Mouse (Mus musculus) right cerebral cortex, postnatal 36 days (tissue): Measurements from ENCODE around the gene Ttc28.

Experiments used
- DNase-seq, 2 experiments: peaks; one replicate each; pipeline ENCODE4 v3.0.0; 2022; ENCODE audit warnings: low spot score in 2 of 2, mixed read lengths in 1 of 2

Gene Ttc28

DNA sequence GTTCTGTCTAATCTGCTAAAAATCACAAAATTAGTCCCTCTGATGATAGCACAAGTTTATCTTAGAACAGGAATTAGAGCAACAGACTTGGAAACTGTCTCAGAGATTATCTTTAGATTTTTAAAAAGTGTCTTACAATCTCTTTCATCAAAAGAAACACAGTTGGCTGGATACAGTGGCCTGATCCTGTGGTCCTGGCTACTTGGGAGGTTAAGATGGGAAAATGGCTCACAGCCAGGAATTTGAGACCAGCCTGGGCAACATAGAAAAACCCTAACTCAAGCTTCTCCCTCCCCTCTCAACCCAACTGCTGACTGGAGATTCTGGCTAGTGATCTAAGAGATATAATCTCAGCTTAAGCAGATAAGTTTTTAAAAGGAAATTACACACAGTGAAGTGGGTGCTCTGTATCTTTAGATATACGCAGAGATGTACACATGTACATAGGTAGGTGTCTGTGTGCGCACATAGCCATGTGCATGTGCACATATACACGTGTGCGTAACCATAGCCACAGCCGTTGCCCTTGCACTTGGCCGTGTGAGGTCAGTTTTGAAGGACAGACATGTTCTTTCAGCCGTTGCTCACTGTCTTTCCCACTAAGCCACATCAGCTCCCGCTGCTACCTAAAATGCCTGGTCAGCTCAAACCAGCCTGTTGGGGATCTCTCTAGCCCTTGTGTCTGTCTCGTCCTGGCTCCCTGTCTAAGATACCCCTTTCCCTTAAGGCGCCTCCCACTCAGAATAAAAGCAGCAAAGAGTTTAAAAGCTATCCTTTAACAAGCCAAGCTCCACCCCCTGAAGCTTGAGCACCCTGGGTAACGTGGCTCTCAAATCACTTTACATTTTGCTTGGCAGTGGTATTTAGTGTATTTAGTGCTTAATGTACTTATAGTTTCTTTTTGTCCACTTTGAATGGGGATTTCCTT lies 217.9 kb downstream of the Ttc28 start:
- DNase-seq: no peak

DNA sequence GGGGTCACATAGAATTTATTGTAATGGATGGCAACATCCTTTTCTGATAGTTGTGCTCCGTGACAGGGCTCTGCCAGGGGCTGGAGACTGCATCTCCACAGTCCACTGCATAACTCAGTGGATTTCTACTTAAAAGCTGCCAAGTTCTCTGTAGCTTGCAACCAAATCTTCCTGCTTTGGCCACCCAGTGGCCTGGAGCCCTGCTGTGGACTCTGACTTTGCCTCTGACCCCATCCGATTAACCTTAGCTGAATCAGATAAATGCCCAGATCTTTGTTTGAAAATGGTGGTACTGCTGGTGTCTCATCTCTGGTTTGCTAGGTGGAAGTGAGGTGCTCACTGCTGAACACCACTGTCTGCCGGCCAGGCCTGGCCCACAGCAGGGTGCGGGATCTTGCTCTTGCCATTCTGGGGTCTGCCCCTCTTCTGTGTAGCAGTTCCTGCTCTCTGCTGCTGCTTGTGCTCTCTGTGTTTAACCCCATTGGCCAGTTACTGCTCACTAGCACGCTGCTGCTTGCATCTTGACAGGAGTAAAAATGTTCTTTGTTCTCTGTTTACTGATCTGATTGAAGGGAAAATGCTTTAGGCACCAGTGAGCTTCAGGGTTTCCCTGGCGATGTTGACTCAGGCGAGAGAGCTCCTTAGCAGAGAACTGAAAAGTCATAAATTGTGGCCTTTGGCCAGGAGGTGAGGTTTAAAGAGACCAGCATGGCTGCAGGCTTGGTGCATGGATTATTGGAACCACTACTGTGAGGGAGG lies 219.1 kb downstream of the Ttc28 start:
- no peak for DNase-seq

DNA sequence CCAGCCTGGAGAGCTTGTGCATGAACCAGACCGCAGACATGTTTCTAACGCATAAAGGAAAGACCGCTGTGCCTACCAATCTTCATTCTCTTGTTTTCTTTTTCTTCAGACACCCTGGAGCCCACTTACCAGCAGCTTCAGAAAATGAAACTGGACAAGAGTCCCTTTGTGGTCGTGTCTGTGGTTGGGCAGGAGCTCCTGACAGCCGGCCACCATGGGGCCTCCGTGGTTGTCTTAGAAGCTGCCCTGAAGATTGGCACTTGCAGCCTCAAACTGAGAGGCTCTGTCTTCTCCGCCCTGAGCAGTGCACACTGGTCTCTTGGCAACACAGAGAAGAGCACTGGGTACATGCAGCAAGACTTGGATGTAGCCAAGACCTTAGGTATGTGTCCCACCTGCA lies 221.0 kb downstream of the Ttc28 start:
- DNase-seq: no peak

DNA sequence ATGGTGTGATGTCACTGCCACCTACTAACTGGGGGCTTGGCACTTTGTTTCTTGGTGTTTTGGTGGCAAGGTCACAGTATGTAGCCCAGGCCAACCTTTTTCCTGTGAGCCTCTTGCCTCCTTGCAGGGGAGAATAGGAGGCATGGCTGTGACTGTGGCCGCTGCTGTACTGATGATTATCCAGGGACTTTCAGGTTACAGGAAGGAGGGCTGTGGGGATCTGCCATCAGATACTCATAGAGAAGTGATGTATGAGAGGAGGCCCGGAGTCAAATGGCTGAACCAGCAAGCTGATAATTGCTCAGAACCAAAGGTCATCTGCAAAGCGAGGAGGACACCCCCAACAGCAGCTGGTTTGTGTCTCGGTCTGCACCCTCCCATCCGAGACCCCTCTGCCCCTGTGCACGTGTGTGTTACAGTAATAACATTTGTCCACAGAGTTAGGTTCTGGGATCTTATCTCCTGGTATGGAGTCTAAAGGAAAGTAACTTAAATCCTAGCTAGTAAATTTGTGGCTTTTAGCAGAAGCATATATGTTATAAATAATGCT lies 221.9 kb downstream of the Ttc28 start:
- no peak for DNase-seq

DNA sequence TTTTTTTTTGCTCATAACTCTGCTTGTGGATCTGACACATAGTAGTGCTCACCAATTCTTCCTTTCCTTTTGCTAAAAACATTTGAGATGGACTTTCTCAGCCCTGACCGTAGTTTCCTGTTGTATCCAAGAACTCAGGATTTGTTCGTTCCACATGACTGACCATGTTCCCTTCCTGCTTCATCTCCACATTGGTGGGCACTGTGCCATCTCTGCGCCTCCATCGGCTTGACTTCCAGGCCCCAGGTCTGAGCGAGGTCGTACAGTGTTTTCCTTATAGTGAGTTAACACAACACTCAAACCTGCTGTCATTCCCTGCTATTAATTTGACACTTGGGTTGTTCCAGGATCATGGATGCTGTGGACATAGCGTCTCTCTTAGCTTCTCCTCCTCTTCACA lies 225.2 kb downstream of the Ttc28 start:
- DNase-seq: no peak

DNA sequence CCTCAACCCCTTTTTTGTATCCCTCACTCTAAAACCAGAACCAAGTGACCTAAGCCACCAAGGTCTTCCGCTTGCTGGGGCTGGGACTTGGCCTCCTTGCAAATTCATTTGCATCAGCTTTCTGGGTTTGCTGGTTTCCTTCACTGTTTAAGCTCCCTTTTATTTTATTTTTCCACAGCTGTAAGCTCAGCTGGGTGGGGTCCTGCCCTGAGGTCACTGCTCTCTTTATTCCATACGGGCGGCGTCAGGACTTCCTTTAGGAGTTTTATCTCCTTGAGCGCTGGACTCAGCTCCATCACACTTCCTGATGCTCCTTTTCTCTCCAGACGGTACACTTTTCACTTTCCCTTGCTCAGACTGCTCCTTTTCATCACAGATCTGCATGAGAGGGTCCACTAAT lies 231.8 kb downstream of the Ttc28 start:
- no peak for DNase-seq

DNA sequence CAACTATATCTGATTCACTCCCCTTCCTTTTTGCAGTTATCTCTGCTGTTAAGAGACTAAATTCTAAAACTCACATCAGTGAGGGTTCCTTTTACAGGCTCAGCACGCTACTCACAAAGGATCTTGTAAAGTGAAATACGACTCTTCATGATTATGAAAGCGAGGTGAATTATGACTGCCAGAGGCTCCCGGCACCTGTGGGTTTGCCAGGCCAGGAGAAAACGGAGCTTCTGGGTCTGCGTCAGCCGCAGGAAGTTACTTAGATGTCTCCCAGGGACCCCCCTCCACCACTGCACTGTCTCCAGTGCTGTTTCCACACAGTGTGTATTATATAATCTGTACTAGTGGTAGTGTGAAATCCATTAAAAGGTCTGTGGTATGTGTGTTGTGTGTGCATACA lies 233.6 kb downstream of the Ttc28 start:
- no peak for DNase-seq

DNA sequence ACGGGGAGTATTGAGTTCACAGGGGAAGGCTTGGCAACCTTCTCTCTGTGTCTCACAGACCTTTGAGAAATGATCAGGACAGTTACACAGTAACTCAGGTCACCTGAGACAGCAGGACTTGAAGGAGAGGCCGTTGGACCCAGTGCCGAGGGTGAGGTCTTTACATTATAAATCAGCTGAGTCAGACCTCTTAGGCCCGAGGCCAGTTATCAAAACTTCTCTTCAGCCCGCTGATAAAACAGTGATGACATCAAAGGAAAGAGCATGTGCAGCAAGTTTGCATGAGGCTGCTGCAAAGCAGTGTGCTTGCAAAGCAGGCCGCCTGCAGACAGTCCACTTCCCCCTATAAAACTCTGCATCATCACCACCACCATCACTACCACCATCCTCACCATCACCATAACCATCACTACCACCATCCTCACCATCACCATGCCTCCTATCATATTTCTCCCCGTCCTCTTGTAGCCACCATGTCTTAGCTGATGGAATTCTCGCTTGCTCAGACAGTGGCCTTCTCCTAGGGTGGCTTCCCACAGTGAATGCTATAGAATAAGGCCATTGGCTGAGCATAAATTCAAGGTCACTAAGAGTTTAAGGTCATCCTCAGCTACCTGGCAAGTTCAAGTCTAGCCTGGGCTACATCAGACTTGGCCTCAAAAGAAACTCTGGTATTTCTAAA lies 234.2 kb downstream of the Ttc28 start:
- DNase-seq: no peak

DNA sequence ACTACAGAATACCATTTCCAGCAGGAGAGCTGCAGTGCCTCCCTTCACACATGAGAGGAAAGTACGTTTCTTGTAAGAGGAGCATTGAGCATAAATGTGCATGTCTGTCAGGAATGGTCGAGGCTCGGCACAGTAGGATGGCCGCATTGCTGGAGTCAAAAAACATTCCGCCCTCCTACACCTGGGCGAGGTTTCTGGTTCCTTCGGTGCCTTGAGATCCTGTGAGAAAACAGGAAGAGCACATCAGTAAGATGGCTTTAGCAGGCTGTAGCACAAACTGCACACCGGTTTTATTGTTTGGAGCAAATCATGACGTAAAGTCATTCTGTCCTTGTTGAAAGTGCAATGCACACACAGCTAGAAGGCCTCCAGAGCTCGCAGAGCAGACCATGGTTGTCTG lies 235.0 kb downstream of the Ttc28 start:
- no peak for DNase-seq

DNA sequence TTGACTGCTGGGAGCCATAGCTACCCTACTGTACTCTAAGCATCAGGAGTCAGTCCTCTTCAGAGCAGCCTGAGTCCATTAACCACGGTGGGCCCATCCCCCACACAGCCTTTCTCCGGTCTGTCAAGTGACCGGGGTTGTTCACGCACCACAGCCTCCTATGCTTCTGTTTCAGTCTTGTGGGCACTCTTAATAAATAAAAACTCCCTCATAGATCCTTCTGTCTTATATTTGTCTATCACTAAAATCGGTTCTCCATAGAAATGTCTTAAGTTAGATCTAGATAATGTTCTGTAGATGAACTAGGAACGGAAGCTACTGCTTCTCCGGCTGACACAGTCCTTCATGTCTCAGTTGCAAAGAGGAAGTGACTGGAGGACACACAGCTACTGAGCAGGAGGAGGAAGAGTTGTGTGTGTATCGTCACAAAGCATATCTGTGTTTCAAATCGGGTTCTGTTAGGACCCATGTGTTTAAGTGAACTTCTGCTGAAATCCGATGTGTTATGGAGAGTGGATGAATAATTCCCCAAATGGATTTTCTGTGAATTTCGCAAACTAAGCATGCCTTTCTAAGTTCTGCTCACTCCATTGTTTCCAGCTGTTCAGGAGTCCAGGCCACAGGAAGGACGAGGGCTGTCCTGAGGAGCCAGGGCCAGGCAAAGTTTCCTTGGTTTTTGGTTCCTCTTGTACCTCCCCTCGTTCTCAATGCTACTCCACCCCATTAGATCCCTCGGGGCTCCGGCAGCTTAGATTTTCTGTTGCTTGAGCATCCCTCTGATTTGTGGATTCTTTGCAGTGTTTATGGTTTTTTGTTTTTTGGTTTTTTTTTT lies 236.1 kb downstream of the Ttc28 start:
- no peak for DNase-seq

DNA sequence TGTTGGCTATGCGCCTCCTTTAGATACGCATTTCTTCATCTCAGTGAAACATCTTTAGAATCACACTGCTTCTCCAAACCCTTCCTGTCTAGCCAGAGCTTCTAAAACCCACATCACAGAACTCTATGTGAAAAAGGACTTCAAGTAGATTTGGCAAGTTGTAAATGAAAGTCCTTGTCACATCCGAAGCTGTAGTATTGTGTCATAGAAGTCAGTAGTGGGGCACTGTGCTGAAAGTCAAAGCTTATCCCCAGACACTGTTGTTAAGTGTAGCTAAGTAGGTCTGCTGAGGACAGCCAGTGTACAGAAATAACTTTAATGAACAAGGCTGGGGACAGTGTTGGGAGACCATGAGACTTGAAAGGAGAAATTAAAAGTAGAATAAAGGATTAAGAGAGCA lies 240.2 kb downstream of the Ttc28 start:
- no peak for DNase-seq

DNA sequence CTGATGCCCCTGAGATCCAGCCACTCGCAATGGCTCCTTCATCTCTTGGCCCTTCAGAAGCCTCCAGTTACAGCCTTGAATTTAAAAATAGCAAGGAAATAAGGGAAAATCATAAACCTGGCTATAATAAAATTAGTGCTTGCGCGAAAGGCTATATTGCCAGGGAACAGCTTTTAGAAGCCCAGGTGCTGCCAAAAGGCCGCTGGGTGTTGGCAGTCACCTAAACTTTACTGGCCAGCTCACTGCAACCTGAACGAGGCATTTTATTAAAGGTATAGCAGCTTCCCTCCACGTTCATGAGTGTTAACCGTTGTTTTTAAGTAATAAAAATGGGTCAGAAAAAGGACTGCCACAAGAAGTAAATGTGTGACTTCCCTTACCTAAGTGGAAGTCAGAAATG lies 240.7 kb downstream of the Ttc28 start:
- no peak for DNase-seq

DNA sequence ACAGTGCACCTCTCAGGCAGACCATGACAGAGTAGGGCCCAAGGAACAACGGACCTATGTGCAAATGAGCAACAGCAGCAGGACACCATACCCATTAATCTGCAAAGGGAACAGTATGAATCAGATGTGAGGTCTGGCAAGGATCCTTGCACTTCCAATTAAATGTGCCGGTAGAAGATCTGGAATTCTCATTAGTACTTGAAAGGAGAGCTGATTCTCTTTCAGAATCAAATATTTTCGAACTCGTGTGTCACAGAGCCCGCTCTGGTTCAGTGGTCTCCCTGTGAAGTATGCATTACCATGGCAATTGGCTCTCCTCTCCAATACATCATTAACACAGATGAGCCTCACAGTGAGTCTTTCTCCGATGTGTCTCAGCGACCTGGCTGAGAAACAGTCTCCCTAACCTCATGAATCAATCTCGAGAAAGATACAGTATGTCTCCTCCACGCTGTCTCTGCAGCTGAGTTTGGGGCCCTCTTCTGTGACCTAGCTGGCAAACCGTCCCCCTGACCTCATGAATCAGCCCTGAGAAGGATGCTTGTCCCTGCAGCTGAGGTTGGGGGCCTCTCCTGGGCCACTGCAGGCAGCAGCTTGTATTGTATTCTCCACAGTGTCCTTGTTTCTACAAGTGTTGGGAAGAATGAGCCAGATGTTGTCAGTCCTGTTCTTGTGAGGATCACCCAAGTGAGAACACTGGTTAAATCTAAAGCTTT lies 241.3 kb downstream of the Ttc28 start:
- DNase-seq: no peak

DNA sequence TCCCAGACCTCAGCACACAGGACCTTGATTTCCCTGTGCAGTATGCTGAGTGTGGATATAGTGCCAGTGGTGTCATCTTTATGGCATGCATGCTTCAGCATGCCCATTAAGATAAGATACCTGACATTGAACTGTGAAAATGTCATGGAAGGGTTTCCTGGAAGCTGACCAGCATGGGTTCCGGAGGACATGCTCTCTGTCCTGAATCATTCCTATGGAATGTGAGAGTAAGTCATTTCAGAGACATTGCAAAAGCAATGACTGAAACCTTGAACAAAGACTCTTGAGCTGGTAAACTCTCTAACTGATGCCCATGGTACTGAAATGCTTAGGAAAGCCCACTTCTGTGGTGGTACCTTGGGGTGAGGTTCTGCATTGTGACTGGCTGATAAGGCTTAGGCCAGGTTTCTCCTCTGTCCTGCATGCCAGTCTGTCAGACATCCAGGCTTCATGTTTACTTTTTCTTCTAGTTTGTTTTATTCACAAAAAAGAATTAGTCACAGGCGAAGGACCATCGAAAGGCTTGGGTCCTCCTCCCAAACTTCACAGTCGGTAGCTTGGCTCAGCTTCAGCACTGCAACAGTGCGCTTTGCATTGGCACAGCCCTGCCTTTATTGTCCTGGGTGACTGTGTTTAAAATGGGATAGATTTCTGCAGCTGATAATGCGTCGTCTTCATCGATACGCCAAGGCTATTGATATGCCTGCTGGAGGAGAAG lies 242.9 kb downstream of the Ttc28 start:
- DNase-seq: no peak

DNA sequence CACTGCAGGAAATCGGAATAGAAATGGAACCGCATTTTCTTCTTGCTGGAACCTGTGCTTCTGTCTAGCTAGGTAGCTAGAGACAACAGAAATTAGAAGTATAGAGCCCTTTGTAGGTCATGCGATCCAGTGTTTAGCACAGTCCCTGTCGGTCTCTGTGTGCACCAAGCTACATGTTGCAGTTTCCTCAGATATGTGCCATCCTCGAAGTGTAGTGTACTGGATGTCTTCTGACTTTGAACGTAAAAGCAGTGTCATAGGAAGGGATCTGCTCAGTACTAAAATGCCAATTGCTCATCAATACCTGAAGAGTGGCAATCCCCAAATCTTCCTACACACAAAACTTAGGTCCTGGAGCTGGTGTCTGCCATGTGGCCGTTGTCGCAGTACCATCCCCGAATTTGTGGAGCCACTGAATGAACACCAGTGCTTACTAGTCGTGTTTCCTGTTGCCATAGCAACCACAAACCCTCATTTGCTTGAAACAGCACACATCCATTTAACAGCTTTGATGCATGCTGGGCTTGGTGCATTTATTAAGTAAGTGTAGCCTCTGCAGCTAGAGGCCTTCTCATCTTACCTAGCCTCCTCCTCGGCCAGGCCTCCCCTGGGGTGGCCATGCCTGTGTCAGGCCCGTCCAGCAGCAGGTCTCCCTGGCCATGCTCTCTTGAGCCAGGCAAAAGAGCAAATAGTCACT lies 243.6 kb downstream of the Ttc28 start:
- peak; percentile 20 to 22 for DNase-seq

DNA sequence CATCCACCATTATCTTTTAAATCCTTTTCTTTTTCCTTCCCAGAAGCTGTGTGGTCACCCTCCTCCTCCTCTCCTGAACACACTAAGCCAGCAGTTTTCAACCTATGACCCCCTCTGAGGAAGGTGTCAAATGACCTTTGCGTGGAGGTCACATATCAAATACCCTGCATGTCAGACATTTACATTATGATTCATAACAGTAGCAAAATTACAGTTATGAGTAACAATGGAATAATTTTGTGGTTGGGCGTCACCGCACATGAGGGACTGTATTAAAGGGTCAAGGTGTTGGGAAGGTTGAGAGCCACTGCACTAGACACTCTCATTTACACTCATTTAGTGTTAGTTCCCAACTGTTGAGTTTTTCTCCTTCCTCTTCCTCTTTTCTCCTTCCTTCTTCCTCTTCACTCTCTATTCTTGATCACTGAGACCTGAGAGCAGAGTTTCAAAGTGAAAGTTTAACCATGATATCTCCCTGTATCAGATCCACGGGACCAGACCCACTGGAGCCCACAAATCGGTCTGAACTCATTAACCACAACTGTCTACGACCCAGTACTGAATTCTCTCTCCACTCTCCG lies 245.1 kb downstream of the Ttc28 start:
- no peak for DNase-seq

DNA sequence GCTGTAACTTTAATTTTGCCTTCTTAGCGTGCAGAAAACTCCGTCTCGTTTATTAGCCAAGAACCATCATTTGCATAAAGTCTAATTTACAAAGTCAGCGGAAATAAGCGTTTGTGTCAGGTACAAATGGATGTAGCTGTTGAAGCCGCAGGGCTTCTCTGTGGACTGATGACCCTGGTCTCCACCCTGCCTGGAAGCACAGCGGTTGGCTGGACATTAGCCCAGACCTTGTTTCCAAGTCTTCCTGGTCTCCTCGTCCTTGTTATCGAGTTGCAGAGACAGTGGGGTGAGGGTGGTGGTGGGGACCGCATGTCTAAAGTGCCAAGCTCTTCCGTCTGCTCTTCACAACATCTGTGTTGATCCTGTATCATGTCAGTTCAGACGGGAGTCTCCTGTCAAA lies 246.1 kb downstream of the Ttc28 start:
- no peak for DNase-seq

DNA sequence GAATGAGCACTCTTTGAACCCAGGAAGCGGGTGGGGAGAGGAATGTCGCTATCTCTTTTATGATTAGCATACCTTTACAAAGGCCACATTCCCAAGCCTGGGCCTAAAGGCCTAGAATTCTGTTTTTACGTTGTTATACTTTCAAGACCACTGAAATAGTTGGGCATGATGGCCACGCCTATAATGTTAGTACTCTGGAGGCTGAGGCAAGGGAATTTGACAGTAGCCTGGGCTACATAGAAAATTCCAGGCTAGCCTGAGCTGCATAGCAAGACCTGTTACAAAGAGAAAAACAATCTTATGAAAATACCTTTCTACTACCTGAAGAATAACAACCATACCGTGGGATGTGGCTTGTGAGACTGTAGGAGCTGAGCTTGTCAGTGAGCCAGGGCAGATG lies 248.2 kb downstream of the Ttc28 start:
- DNase-seq: no peak

DNA sequence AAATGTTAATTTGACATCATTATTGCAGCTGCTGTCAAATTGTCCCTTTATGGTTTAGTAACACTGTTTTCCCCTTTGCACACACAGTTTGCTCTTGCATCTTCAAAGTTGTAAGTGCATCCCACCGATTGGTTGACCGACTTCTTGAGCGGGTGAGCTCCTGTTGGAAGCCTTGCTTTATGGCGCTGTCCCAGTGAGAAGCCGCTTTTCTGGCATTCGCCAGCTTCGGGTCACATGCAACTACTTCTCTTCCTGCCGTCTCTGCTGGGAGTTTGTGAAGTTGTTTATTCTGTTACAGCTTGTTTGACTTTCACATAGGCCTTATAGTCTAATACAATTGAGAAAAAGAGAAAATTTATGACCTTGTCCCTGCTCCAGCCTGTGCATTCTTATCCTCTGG lies 250.5 kb downstream of the Ttc28 start:
- DNase-seq: no peak
